Mouse (Mus musculus) ES-E14 (cell line): ENCODE measurements around the gene Mdga1.

Source experiments
- CHD2 ChIP-seq: IDR thresholded peaks from 2 replicates; pipeline ENCODE4 v1.6.1; 2014; ENCODE audit warnings: mild to moderate bottlenecking, low read depth, low read length, inconsistent platforms
- MAFK ChIP-seq: IDR thresholded peaks from 2 replicates; pipeline ENCODE4 v1.6.1; 2014; ENCODE audit warnings: mild to moderate bottlenecking, low read depth, low read length, inconsistent platforms; ENCODE audit not compliant: insufficient read depth

DNA sequence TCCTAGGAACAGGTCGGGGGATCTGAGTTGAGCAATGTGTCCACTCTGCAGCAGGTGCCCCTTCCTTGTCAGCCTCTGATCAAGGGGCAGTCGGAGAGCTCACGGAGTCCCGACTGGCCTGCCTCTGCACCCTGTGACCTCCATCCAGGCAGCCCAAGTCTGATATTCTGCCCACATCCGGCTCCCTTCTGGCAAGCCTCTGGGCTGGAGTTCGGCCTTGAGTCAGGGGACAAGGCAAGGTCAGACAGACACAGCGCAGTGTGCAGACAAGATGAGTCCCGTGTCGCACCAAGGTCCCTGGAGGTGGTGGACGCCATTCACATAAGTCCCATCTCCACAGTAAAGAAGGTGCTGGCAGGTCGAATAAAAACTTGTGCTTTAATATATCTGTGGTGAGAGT, 138.2 kb downstream of the Mdga1 start:
- TF ChIP-seq CHD2, result no peak
- no peak for TF ChIP-seq MAFK
